8 mouse cellular contexts compared by ENCODE assay signal in the genomic region with DNA sequence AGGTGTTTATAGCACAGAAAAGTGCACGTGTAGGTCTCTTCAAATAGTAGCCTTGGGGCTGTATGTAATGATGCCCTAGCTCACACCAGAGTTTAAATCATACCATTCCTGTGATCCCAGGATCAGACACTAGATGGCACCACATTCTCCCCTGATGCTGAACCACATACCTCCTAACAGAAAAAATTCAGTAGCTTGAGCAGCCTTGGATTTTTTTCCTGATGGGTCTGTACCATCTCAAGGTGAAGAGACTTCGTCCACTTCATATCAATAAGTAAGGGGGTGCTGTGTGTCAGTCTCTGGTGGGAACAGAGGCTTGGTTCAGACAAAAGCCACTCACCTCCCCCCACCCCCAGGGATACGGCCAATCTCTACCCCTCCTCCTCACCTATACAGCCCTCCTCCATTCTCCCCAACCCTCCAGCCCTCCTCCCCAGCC. TPM values are rescaled to one million over a fixed set of nuclear protein-coding genes. Genes with fewer than 3 reads are reported as not detected.
DNase-seq lines count a peak whose midpoint lies in the region; ATAC-seq and TF ChIP-seq lines count a peak whose summit lies in the region.

No protein-coding gene starts in this region.

- no peak overlapping the region for H3K9ac ChIP-seq in intestine, postnatal 0 days (ENCODE audit: low read depth, low read length)

- no peaks in the 10 kb centered on the region for H3K27me3 ChIP-seq in intestine, postnatal 0 days (replicated peaks; ENCODE audit: control insufficient read depth, insufficient read depth, low read length)
- H3K27me3 ChIP-seq in midbrain, embryonic 10.5 days (ENCODE audit: low read depth, poor library complexity, severe bottlenecking), result no peaks in the 10 kb centered on the region

- peak; percentile 84 for DNase-seq in urinary bladder, postnatal 14 days (ENCODE audit: low spot score)
- DNase-seq in urinary bladder, postnatal 10 days (ENCODE audit: low spot score), result no peak
- DNase-seq in cerebellum, postnatal 36 days, result peak; percentile 64 to 88
- peak; percentile 66 for DNase-seq in gastrocnemius, postnatal 10 days
- peak; percentile 38 to 58 for DNase-seq in left cerebral cortex, postnatal 36 days (ENCODE audit: low spot score in 2 of 2)
- peak; percentile 72 for DNase-seq in midbrain, embryonic 10.5 days (ENCODE audit: low spot score)
- DNase-seq in spleen, postnatal 10 days (ENCODE audit: low spot score in 2 of 2), result peak; percentile 76 to 85

- no peaks in the 10 kb centered on the region for H3K36me3 ChIP-seq in intestine, postnatal 0 days (ENCODE audit: control insufficient read depth, insufficient read depth)
- no peaks in the 10 kb centered on the region for H3K36me3 ChIP-seq in midbrain, embryonic 10.5 days

- no peaks in the 10 kb centered on the region for H3K4me1 ChIP-seq in intestine, postnatal 0 days (replicated peaks; ENCODE audit: control insufficient read depth, insufficient read depth, low read length)
- peaks cover 5% of the 10 kb centered on the region; the same call in 1 of the 2 replicates for H3K4me1 ChIP-seq in midbrain, embryonic 10.5 days

- WGBS in intestine, postnatal 0 days, result 24% methylated on average over 3 of the region's 3 CpGs
- WGBS in midbrain, embryonic 10.5 days, result 31% methylated on average over 3 of the region's 3 CpGs

- no peak overlapping the region for H3K4me3 ChIP-seq in intestine, postnatal 0 days (ENCODE audit: low read depth, low read length)
- no peak overlapping the region for H3K4me3 ChIP-seq in midbrain, embryonic 10.5 days

- H3K9me3 ChIP-seq in intestine, postnatal 0 days (ENCODE audit: control insufficient read depth), result no peaks in the 10 kb centered on the region
- no peaks in the 10 kb centered on the region; the same call in 1 of the 2 replicates for H3K9me3 ChIP-seq in midbrain, embryonic 10.5 days (replicated peaks)

- ATAC-seq in intestine, postnatal 0 days, result 0 out of 2 replicates have a peak, but pooled peaks have one; percentile 19

- H3K27ac ChIP-seq in intestine, postnatal 0 days (ENCODE audit: low read depth, low read length), result no peak overlapping the region
- H3K27ac ChIP-seq in midbrain, embryonic 10.5 days (replicated peaks), result no peak overlapping the region

- H3K4me2 ChIP-seq in intestine, postnatal 0 days (replicated peaks; ENCODE audit: low read depth), result no peak overlapping the region

- intact Hi-C loops in left cerebral cortex, postnatal 36 days (cut with DNase I), result loop anchor here (5.0 to 10.0 kb wide), 2 partner anchors 102 to 529 kb away; no protein-coding TSS in a partner anchor

- TF ChIP-seq CTCF in intestine, postnatal 0 days (IDR thresholded peaks at IDR 0.05; ENCODE audit: low read depth), result peak; percentile 90

RNA-seq across cellular contexts. Expression of gene Ckap4, which starts 18.3 kb away (rescaled TPM):
- total RNA-seq in gastrocnemius, postnatal 10 days (2021), result 10 to 100 TPM; 68.6 to 92.0 TPM
- polyA plus RNA-seq in intestine, postnatal 0 days (2015; fragmentation: Nextera tagmentation; extraction: Ambion mirVana), result 23.3 and 24.0 TPM in 2 replicates
- total RNA-seq in left cerebral cortex, postnatal 36 days (2021), result 10 to 100 TPM; 22.3 to 23.5 TPM
- polyA plus RNA-seq in midbrain, embryonic 10.5 days (2016; fragmentation: Nextera tagmentation; extraction: Ambion mirVana), result 66.1 and 69.7 TPM in 2 replicates
